Mouse (Mus musculus) heart, embryonic 14.5 days (tissue): ENCODE data around the gene Klf6. TPM values are rescaled to one million over a fixed set of nuclear protein-coding genes. Genes with fewer than 3 reads are reported as not detected.
A peak's percentile ranks its signal among the peaks of the same experiment; 100 is the strongest.

Experiments used
- ATAC-seq: fragments of 200-750 bp; cut with Nextera tagmentation; 2 replicates; pipeline ENCODE4 v1.8.0; 2017; ENCODE audit warnings: low read depth, moderate TSS enrichment; ENCODE audit not compliant: insufficient number of reproducible peaks, insufficient read depth, low FRiP score
- H3K27ac ChIP-seq, 2 experiments: fragments of 200-500 bp in 1 of 2; fragments of 300-500 bp in 1 of 2; sonication (generic) in 1 of 2; replicated peaks in 1 of 2; 2 replicates each; pipeline ENCODE4 v1.5.1; 2012 to 2014; ENCODE audit warnings: low read depth in 2 of 2, low read length in 2 of 2, control low read depth in 1 of 2, mild to moderate bottlenecking in 1 of 2, mixed read lengths in 1 of 2; ENCODE audit not compliant: control insufficient read depth in 1 of 2, insufficient read depth in 1 of 2
- H3K27me3 ChIP-seq: fragments of 300-500 bp; sonication (generic); 2 replicates; pipeline ENCODE4 v1.6.1; 2014; ENCODE audit warnings: mild to moderate bottlenecking, low read length, control low read depth; ENCODE audit not compliant: control insufficient read depth, insufficient read depth
- H3K36me3 ChIP-seq: fragments of 300-500 bp; sonication (generic); 2 replicates; pipeline ENCODE4 v1.6.1; 2014; ENCODE audit warnings: mild to moderate bottlenecking, control low read depth, low read length, mixed read lengths; ENCODE audit not compliant: control insufficient read depth, insufficient read depth
- H3K4me1 ChIP-seq, 2 experiments: fragments of 200-500 bp in 1 of 2; fragments of 300-500 bp in 1 of 2; sonication (generic) in 1 of 2; 2 replicates each; pipeline ENCODE4 v1.6.1; 2012 to 2014; ENCODE audit warnings: low read length in 2 of 2, control low read depth in 1 of 2, mixed read lengths in 1 of 2; ENCODE audit not compliant: control insufficient read depth in 2 of 2, insufficient read depth in 2 of 2
- H3K4me2 ChIP-seq: fragments of 300-500 bp; sonication (generic); 2 replicates; pipeline ENCODE4 v1.6.1; 2014; ENCODE audit warnings: mild to moderate bottlenecking, low read length
- H3K4me3 ChIP-seq, 2 experiments: fragments of 200-500 bp in 1 of 2; fragments of 300-500 bp in 1 of 2; sonication (generic) in 1 of 2; 2 replicates each; pipeline ENCODE4 v1.5.1; 2012 to 2014; ENCODE audit warnings: low read length in 2 of 2, mild to moderate bottlenecking in 2 of 2, control low read depth in 1 of 2, low read depth in 1 of 2, moderate library complexity in 1 of 2; ENCODE audit not compliant: control insufficient read depth in 1 of 2, insufficient read depth in 1 of 2
- H3K9ac ChIP-seq: fragments of 300-500 bp; sonication (generic); 2 replicates; pipeline ENCODE4 v1.6.1; 2014; ENCODE audit warnings: mild to moderate bottlenecking, low read length
- H3K9me3 ChIP-seq: fragments of 300-500 bp; sonication (generic); 2 replicates; pipeline ENCODE4 v1.6.1; 2016; ENCODE audit warnings: low read length, control low read depth; ENCODE audit not compliant: control insufficient read depth
- WGBS: fragments of 180-500 bp; shearing (Covaris S2); extraction: QIAGEN DNeasy Blood & Tissue Kit; methylation state at CpG from one replicate; pipeline ENCODE4 v1.1.7; 2014; 5-methylcytosine and 5-hydroxymethylcytosine counted together
- polyA plus RNA-seq: library from polyadenylated mRNA; unstranded; fragments of >200 nt; fragmentation: Nextera tagmentation; extraction: Ambion mirVana; gene quantifications from 2 replicates; pipeline ENCODE4 v1.2.1, GENCODE M21; 2014

The Klf6 gene
- polyA plus RNA-seq, 1 experiment from 2014 or later, result 65.4 TPM

GRCm38 (mm10) chr13:5869842-5870241, 8.6 kb downstream of the Klf6 start:
- Histone ChIP-seq H3K4me3 (no peak overlapping the region), H3K4me2 (peak overlapping the region; percentile 34), H3K9ac (peak overlapping the region; percentile 27; the same call in 1 of the 2 replicates), H3K27me3 (no peaks in the 10 kb centered on the region), H3K9me3 (no peaks in the 10 kb centered on the region), H3K27ac (peak overlapping the region; percentile 51 to 54), H3K4me1 (peaks cover 16 to 38% of the 10 kb centered on the region in 2 experiments), H3K36me3 (peaks cover 48% of the 10 kb centered on the region)
- ATAC-seq, result no peak
- WGBS, result 8% methylated on average over 7 of the region's 7 CpGs

GRCm38 (mm10) chr13:5870382-5871272, 9.3 kb downstream of the Klf6 start:
- WGBS, result 16% methylated on average over 15 of the region's 15 CpGs
- peaks cover 40% of the 10 kb centered on the region for H3K36me3 ChIP-seq
- H3K27me3 ChIP-seq, result no peaks in the 10 kb centered on the region
- no peak overlapping the region for H3K4me3 ChIP-seq
- H3K9me3 ChIP-seq, result no peaks in the 10 kb centered on the region
- ATAC-seq, result peak; percentile 42
- H3K4me1 ChIP-seq, result peaks cover 9 to 31% of the 10 kb centered on the region in 2 experiments
- H3K9ac ChIP-seq, result peak overlapping the region; percentile 30; the same call in 1 of the 2 replicates
- peak overlapping the region; percentile 31 for H3K4me2 ChIP-seq
- H3K27ac ChIP-seq, result peak overlapping the region; percentile 64 to 65; a peak in 3 of 4 replicates

GRCm38 (mm10) chr13:5871414-5871813, 10.1 kb downstream of the Klf6 start:
- Histone ChIP-seq H3K9me3 (no peaks in the 10 kb centered on the region), H3K27me3 (no peaks in the 10 kb centered on the region), H3K4me2 (peak overlapping the region; percentile 31; the same call in 1 of the 2 replicates), H3K4me3 (no peak overlapping the region), H3K36me3 (peaks cover 32% of the 10 kb centered on the region), H3K4me1 (peaks cover 5 to 26% of the 10 kb centered on the region in 2 experiments), H3K27ac (no peak overlapping the region; a peak in 1 of 4 replicates), H3K9ac (no peak overlapping the region)
- WGBS, result 66% methylated on average over 7 of the region's 7 CpGs
- no peak for ATAC-seq

- Histone ChIP-seq H3K27ac (no peak overlapping the region), H3K36me3 (peaks cover 10% of the 10 kb centered on the region), H3K27me3 (no peaks in the 10 kb centered on the region), H3K4me1 (peaks cover 5 to 20% of the 10 kb centered on the region in 2 experiments), H3K9ac (no peak overlapping the region), H3K4me2 (no peak overlapping the region), H3K4me3 (no peak overlapping the region), H3K9me3 (no peaks in the 10 kb centered on the region)
- no peak for ATAC-seq
- WGBS, result 81% methylated on average over 3 of the region's 3 CpGs
Observed at GRCm38 (mm10) chr13:5873681-5874080, 12.4 kb downstream of the Klf6 start.

- no peak overlapping the region for H3K27ac ChIP-seq
- peaks cover 3 to 11% of the 10 kb centered on the region in 2 experiments; a peak in 3 of 4 replicates for H3K4me1 ChIP-seq
- ATAC-seq, result no peak
- no peak overlapping the region for H3K4me2 ChIP-seq
- H3K4me3 ChIP-seq, result no peak overlapping the region
- 93% methylated on average over 3 of the region's 3 CpGs for WGBS
- no peak overlapping the region for H3K9ac ChIP-seq
- no peaks in the 10 kb centered on the region for H3K36me3 ChIP-seq
- no peaks in the 10 kb centered on the region for H3K9me3 ChIP-seq
- no peaks in the 10 kb centered on the region for H3K27me3 ChIP-seq
Observed at GRCm38 (mm10) chr13:5875478-5875877, 14.2 kb downstream of the Klf6 start.

- Histone ChIP-seq H3K4me3 (no peak overlapping the region), H3K4me1 (no peaks in the 10 kb centered on the region), H3K4me2 (no peak overlapping the region), H3K9ac (no peak overlapping the region), H3K36me3 (no peaks in the 10 kb centered on the region), H3K27me3 (no peaks in the 10 kb centered on the region), H3K27ac (no peak overlapping the region), H3K9me3 (no peaks in the 10 kb centered on the region)
- ATAC-seq, result no peak
- 66% methylated on average over 4 of the region's 4 CpGs for WGBS
Observed at GRCm38 (mm10) chr13:5878748-5879147, 17.5 kb downstream of the Klf6 start.

GRCm38 (mm10) chr13:5886810-5887209, 25.5 kb downstream of the Klf6 start:
- H3K27me3 ChIP-seq, result no peaks in the 10 kb centered on the region
- H3K9ac ChIP-seq, result no peak overlapping the region
- H3K4me3 ChIP-seq, result no peak overlapping the region
- H3K4me1 ChIP-seq, result no peaks in the 10 kb centered on the region
- 90% methylated on average over 4 of the region's 4 CpGs for WGBS
- no peak overlapping the region for H3K27ac ChIP-seq
- ATAC-seq, result no peak
- H3K9me3 ChIP-seq, result no peaks in the 10 kb centered on the region
- H3K36me3 ChIP-seq, result no peaks in the 10 kb centered on the region
- no peak overlapping the region for H3K4me2 ChIP-seq
